Mouse (Mus musculus) liver, embryonic 13.5 days (tissue): ENCODE measurements around the gene Iqgap2. TPM values are rescaled to one million over a fixed set of nuclear protein-coding genes. Genes with fewer than 3 reads are reported as not detected.

Experiments used
- ATAC-seq: fragments of 200-750 bp; cut with Nextera tagmentation; 2 replicates; pipeline ENCODE4 v1.8.0; 2017; ENCODE audit warnings: low read depth, mild to moderate bottlenecking, moderate number of reproducible peaks, moderate library complexity
- DNase-seq: peaks from one replicate; pipeline ENCODE4 v3.0.0; 2022
- H3K27ac ChIP-seq: fragments of 300-500 bp; sonication (generic); 2 replicates; pipeline ENCODE4 v1.5.1; 2015; ENCODE audit warnings: moderate library complexity, mild to moderate bottlenecking, inconsistent platforms
- H3K27me3 ChIP-seq: fragments of 300-500 bp; sonication (generic); 2 replicates; pipeline ENCODE4 v1.6.1; 2015; ENCODE audit warnings: mild to moderate bottlenecking, inconsistent platforms
- H3K36me3 ChIP-seq: fragments of 300-500 bp; sonication (generic); 2 replicates; pipeline ENCODE4 v1.6.1; 2015; ENCODE audit warnings: mild to moderate bottlenecking, inconsistent platforms
- H3K4me1 ChIP-seq: fragments of 300-500 bp; sonication (generic); replicated peaks from 2 replicates; pipeline ENCODE4 v1.6.1; 2015; ENCODE audit warnings: inconsistent platforms
- H3K4me2 ChIP-seq: fragments of 300-500 bp; sonication (generic); 2 replicates; pipeline ENCODE4 v1.6.1; 2015; ENCODE audit warnings: inconsistent platforms, mild to moderate bottlenecking, moderate library complexity
- H3K4me3 ChIP-seq: fragments of 300-500 bp; sonication (generic); replicated peaks from 2 replicates; pipeline ENCODE4 v1.5.1; 2015; ENCODE audit warnings: mild to moderate bottlenecking, inconsistent platforms
- H3K9ac ChIP-seq: fragments of 300-500 bp; sonication (generic); 2 replicates; pipeline ENCODE4 v1.6.1; 2015; ENCODE audit warnings: mild to moderate bottlenecking, inconsistent platforms
- H3K9me3 ChIP-seq: fragments of 300-500 bp; sonication (generic); replicated peaks from 2 replicates; pipeline ENCODE4 v1.6.1; 2016; ENCODE audit warnings: inconsistent platforms
- WGBS: fragments of 180-500 bp; shearing (Covaris S2); methylation state at CpG from one replicate; pipeline ENCODE4 v1.1.7; 2015; ENCODE audit not compliant: insufficient replicate concordance; 5-methylcytosine and 5-hydroxymethylcytosine counted together
- polyA plus RNA-seq: library from polyadenylated mRNA; unstranded; fragments of >200 nt; fragmentation: Nextera tagmentation; extraction: Ambion mirVana; gene quantifications from 2 replicates; pipeline ENCODE4 v1.2.1, GENCODE M21; 2015

Gene Iqgap2
- polyA plus RNA-seq, 1 experiment from 2014 or later, result 11.9 TPM

DNA sequence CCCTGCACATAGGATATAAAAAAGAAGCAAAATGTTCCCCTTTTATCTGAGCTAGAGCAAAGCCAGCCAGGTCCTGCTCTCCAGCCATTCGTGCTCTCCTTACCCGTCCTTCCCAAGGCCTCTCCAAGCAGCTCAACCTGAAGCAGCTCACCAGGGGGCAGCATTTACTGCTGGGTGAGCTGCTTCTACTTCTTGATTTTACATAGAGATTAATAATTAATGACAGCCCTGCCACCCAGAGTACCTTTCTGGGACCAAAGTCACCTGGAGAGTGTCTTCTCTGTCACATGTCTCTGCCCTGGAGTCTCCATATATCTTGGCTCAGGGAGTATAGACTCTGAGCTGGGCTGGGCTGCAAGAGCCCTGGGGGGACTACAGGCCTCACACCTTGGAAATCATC lies 114.5 kb downstream of the Iqgap2 start:
- no peak overlapping the region for H3K4me3 ChIP-seq
- no peaks in the 10 kb centered on the region for H3K9me3 ChIP-seq
- H3K4me1 ChIP-seq, result peaks cover 37% of the 10 kb centered on the region
- no peak overlapping the region for H3K9ac ChIP-seq
- H3K4me2 ChIP-seq, result no peak overlapping the region
- WGBS, result 17% methylated on average over 2 of the region's 2 CpGs
- DNase-seq, result peak; percentile 8
- H3K27ac ChIP-seq, result no peak overlapping the region
- no peaks in the 10 kb centered on the region for H3K36me3 ChIP-seq
- H3K27me3 ChIP-seq, result no peaks in the 10 kb centered on the region
- ATAC-seq, result peak; percentile 41

DNA sequence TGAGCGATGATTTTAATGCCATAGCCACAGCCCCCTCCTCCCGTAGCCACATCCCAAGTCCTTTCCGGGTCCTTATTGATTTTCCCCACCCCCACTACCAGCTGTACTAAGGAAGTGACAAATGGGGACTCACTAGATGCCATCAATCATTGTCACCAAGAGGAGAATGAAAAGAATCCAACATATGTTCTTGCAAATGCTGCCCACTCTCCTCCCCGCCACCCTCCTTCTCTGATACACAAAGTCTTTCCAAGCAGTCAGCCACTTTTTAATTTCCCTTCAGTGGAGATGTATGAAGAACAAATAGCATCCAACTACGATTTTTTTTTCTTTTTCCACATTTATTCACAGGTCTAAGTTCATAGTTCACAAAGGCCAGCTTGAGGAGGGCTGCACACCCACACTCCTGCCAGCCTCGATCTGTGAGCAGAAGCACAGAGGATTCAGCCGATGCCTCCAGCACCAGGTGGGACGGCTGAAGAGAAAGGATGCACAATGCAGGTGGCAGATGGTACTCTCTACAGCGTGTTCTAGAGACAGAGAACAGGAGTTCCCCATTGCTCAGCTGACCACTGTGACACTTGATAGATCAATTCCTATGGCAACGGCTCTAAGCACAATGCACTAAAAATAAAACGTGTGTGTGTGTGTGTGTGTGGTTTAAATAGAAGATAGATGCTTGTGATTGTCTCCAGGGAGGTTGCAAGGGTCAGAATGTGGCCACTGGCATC lies 116.6 kb downstream of the Iqgap2 start:
- Histone ChIP-seq H3K4me2 (no peak overlapping the region), H3K9me3 (no peaks in the 10 kb centered on the region), H3K36me3 (no peaks in the 10 kb centered on the region), H3K27ac (no peak overlapping the region), H3K27me3 (no peaks in the 10 kb centered on the region), H3K9ac (no peak overlapping the region), H3K4me3 (no peak overlapping the region), H3K4me1 (peaks cover 25% of the 10 kb centered on the region)
- no peak for ATAC-seq
- DNase-seq, result no peak
- 50% methylated on average over 11 of the region's 11 CpGs for WGBS

DNA sequence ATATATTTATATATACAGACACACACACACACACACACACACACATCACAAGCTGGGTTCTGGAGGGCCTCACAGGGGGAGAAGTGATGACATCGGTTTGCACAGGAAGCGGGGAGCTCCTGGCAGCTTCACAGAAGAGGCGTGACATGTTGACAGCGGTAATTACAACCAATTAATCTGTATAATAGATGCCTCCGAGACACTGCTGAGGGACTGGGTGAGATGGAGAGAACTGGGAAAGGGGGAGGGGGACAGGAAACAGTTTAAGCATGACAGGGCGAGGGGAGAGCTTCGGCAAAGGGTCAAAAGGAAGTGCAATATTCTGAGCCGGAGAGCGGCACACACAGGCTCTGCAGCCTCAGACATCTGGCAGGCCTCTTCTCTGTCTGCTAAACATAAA lies 126.7 kb downstream of the Iqgap2 start:
- no peaks in the 10 kb centered on the region for H3K36me3 ChIP-seq
- peak; percentile 65 for ATAC-seq
- H3K9ac ChIP-seq, result no peak overlapping the region
- H3K4me3 ChIP-seq, result no peak overlapping the region
- WGBS, result 16% methylated on average over 9 of the region's 9 CpGs
- peaks cover 14% of the 10 kb centered on the region for H3K4me1 ChIP-seq
- H3K9me3 ChIP-seq, result no peaks in the 10 kb centered on the region
- H3K27ac ChIP-seq, result 0 out of 2 replicates have a peak overlapping the region, but pooled peaks have one; percentile 11
- peak overlapping the region; percentile 28 for H3K4me2 ChIP-seq
- H3K27me3 ChIP-seq, result no peaks in the 10 kb centered on the region
- no peak for DNase-seq

DNA sequence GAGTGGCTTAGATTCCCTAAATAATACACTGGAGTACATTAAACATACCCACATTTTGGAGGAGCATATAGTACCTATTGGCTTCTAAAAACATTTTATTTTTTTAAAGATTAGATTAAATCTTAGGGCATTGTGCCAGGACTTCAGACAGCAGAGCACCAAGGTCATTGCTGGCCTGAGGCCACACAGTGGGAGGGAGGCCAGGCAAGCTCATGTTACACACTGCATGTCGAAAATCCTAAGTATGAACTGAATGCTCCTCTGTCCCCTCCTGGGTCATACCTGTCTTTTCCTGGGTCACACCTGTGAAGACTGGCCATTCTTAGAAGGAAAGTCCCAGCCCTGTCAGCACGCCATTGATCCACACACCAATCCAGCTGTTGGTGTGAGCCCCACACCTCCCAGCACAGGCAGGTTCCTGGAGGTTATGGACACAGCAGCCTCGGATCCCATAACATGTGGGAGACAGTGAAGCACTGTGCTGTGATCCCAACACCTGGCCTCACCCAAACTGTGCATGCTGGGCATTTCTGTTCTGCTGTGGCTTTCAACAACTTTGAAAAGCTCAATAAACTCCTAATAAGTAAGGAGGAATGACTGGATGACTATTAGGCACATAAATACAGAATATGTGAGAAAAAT lies 127.7 kb downstream of the Iqgap2 start:
- Histone ChIP-seq H3K9me3 (no peaks in the 10 kb centered on the region), H3K36me3 (no peaks in the 10 kb centered on the region), H3K4me3 (no peak overlapping the region), H3K27me3 (no peaks in the 10 kb centered on the region), H3K27ac (no peak overlapping the region), H3K9ac (no peak overlapping the region), H3K4me1 (peaks cover 14% of the 10 kb centered on the region), H3K4me2 (no peak overlapping the region)
- WGBS, result 63% methylated on average over 3 of the region's 3 CpGs
- ATAC-seq, result no peak
- DNase-seq, result no peak

DNA sequence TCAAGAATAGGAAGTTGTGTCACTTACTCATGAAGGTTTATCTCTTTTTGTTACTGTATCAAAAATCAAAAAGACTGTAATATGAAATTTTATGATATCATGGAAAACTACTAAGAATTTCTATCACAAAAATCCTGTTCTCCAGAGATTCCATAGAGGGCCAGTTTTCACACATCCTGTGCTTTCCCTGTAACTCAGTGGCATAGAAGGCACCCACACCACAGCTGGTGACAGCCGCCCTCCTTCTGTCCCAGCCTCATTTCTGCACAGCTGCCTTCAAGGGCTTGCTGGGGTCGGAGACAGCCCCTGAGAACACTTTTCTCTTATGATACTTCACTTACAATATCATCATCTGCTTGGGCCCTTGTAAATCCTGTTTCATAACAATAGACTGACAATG lies 131.9 kb downstream of the Iqgap2 start:
- H3K9me3 ChIP-seq, result no peaks in the 10 kb centered on the region
- DNase-seq, result no peak
- no peak overlapping the region for H3K9ac ChIP-seq
- ATAC-seq, result no peak
- 69% methylated on average over 2 of the region's 2 CpGs for WGBS
- H3K27ac ChIP-seq, result no peak overlapping the region
- no peak overlapping the region for H3K4me2 ChIP-seq
- no peaks in the 10 kb centered on the region for H3K27me3 ChIP-seq
- peaks cover 8% of the 10 kb centered on the region for H3K4me1 ChIP-seq
- H3K4me3 ChIP-seq, result no peak overlapping the region
- H3K36me3 ChIP-seq, result no peaks in the 10 kb centered on the region

DNA sequence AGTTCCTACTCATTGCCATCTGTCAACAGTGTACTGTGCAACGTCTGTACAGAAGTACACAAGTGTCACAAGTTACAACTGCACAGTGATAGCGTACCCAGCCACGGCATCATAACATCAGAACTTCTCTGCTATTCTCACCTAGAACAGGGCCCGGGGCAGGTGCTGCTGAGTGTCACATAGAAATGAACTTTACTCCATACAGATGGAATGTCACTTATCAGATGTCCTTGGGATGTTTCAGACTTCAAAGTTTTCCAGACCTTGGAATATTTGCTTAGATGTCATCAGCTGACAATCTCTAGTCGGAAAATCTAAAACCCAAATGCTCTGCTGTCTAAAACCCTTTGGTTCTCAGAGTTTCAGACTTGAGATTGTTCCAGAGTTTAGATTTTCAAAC lies 137.4 kb downstream of the Iqgap2 start:
- ATAC-seq, result no peak
- Histone ChIP-seq H3K4me2 (no peak overlapping the region), H3K4me3 (no peak overlapping the region), H3K9ac (no peak overlapping the region), H3K36me3 (no peaks in the 10 kb centered on the region), H3K9me3 (no peaks in the 10 kb centered on the region), H3K4me1 (peaks cover 10% of the 10 kb centered on the region), H3K27me3 (no peaks in the 10 kb centered on the region), H3K27ac (no peak overlapping the region)
- 78% methylated on average over 5 of the region's 5 CpGs for whole genome bisulfite sequencing
- no peak for DNase-seq

DNA sequence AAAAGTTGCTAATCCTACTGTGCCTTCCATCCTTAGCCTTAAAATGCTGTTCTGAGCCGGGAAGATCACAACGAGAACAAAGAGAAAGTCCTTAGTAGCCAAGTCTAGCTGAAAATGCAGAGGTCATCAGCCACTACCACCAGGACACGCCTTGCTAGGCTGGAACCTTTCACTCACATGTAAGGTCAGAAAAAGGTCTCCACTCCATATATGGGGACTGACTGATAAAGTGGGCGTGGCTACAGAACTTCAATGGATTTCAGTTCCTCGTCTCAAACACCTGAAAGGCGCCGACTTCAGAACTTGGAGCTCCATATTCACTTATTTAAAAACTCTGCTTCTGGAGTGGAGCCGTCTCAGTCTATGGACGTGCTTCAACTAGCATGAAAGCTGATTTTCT lies 139.3 kb downstream of the Iqgap2 start:
- no peak for ATAC-seq

DNA sequence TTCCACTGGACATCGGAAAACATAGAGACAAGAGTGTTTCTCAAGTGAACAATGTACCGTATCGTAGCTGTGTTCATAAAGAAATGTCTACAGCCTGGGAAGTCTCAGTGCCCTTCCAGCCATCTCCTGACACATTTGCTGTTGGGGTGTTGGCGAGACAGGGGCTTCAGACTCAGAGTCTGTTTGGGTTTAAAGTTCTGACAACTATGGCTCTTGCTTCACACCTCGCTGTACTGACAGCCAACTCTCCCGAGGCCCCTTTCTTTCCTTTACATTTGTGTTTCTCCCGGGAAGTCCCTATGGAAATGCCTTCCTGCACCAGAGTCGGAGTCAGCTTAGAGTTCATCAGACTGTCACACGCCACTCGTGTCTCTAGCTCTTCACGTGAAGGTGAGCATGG lies 144.2 kb downstream of the Iqgap2 start:
- no peak overlapping the region for H3K4me3 ChIP-seq
- no peaks in the 10 kb centered on the region for H3K9me3 ChIP-seq
- no peak overlapping the region for H3K9ac ChIP-seq
- no peak overlapping the region for H3K27ac ChIP-seq
- no peak overlapping the region for H3K4me2 ChIP-seq
- peaks cover 6% of the 10 kb centered on the region for H3K4me1 ChIP-seq
- no peaks in the 10 kb centered on the region for H3K36me3 ChIP-seq
- ATAC-seq, result no peak
- 74% methylated on average over 11 of the region's 11 CpGs for WGBS
- DNase-seq, result no peak
- H3K27me3 ChIP-seq, result no peaks in the 10 kb centered on the region

More for the DNA sequence above, 139.3 kb downstream of the Iqgap2 start:
- no peaks in the 10 kb centered on the region for H3K36me3 ChIP-seq
- DNase-seq, result no peak
- no peaks in the 10 kb centered on the region for H3K27me3 ChIP-seq
- H3K9ac ChIP-seq, result no peak overlapping the region
- no peak overlapping the region for H3K4me2 ChIP-seq
- H3K4me1 ChIP-seq, result peaks cover 10% of the 10 kb centered on the region
- 59% methylated on average over 9 of the region's 9 CpGs for WGBS
- no peak overlapping the region for H3K4me3 ChIP-seq
- H3K9me3 ChIP-seq, result no peaks in the 10 kb centered on the region
- H3K27ac ChIP-seq, result no peak overlapping the region

DNA sequence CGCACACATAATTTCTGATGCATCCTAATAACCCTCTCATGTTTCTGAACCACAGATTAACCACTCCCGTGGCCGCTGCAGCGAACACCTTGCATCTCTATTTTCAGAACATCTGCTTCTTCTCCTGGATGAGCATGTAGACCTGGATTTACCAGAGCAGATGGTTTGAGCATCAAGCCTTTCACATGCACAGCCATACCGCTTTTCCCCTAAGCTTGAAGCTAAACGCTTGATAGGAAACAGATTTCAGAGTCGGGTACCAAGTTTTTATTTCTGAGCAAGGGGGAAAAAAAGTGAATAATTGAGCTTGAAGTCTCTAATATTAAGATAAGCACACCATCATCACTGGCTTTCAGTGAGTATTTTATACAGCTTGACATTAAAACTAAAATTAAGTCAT lies 144.6 kb downstream of the Iqgap2 start:
- ATAC-seq, result no peak
- no peak for DNase-seq

DNA sequence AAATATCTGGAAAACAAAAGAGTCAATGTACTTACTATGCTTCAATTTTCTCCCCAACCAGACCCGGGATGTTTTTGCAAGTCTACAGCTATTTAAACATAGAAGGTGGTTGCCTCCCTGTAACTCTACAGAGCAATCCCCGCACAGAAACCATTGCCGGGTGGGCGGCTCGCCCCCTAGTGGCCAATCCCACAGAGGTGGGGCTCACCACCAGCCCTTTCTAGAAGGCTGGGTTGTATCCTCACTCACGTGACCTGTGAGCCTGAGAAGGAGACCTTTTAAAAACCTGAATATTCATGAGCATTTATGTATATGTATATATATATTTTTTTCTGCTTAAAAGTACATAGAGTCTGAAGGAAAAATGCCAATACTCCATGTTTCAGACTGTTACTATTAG lies 145.2 kb downstream of the Iqgap2 start:
- ATAC-seq, result peak; percentile 68; the same call in 1 of the 2 replicates
- no peak overlapping the region for H3K27ac ChIP-seq
- H3K27me3 ChIP-seq, result no peaks in the 10 kb centered on the region
- H3K4me3 ChIP-seq, result no peak overlapping the region
- no peak overlapping the region for H3K9ac ChIP-seq
- 10% methylated on average over 6 of the region's 6 CpGs for WGBS
- H3K4me2 ChIP-seq, result no peak overlapping the region
- H3K36me3 ChIP-seq, result no peaks in the 10 kb centered on the region
- peak; percentile 17 for DNase-seq
- no peaks in the 10 kb centered on the region for H3K4me1 ChIP-seq
- no peaks in the 10 kb centered on the region for H3K9me3 ChIP-seq

More for the DNA sequence above, 144.6 kb downstream of the Iqgap2 start:
- Histone ChIP-seq H3K9ac (no peak overlapping the region), H3K4me2 (no peak overlapping the region), H3K27ac (no peak overlapping the region), H3K4me3 (no peak overlapping the region), H3K36me3 (no peaks in the 10 kb centered on the region), H3K9me3 (no peaks in the 10 kb centered on the region), H3K4me1 (peaks cover 2% of the 10 kb centered on the region; the same call in 1 of the 2 replicates), H3K27me3 (no peaks in the 10 kb centered on the region)
- WGBS, result 78% methylated on average over 7 of the region's 7 CpGs

DNA sequence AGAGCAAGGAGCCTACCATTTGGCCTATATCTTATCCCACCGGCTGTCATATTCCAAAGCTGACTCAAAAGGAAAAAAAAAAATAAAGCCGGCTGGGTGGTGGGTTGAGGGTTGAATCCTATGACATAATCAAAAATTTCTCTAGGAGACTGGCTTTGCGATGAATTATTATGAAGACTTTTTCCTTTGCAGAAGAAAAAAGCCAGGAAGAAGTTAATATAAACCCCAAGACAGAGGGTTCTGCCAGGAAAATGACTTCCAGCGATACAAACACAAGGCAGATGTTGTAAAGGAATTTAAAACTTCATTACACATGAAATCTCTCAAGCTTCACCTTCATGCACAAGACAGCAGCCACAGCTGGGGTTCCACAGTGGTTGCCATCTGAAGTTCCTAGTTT lies 146.3 kb downstream of the Iqgap2 start:
- ATAC-seq (no peak), DNase-seq (no peak)
- Histone ChIP-seq H3K36me3 (no peaks in the 10 kb centered on the region), H3K27ac (no peak overlapping the region), H3K4me1 (no peaks in the 10 kb centered on the region), H3K27me3 (no peaks in the 10 kb centered on the region), H3K9ac (no peak overlapping the region), H3K9me3 (no peaks in the 10 kb centered on the region), H3K4me3 (no peak overlapping the region), H3K4me2 (no peak overlapping the region)
- WGBS, result 80% methylated on average over 4 of the region's 4 CpGs
